Mouse (Mus musculus): ENCODE measurements at regions not wholly inside any gene's neighbourhood (a gene's known extent, or its start where the extent isn't known, plus 50 kb on each side); places are given as distances from the start of the nearest gene placed in this dataset.

DNA sequence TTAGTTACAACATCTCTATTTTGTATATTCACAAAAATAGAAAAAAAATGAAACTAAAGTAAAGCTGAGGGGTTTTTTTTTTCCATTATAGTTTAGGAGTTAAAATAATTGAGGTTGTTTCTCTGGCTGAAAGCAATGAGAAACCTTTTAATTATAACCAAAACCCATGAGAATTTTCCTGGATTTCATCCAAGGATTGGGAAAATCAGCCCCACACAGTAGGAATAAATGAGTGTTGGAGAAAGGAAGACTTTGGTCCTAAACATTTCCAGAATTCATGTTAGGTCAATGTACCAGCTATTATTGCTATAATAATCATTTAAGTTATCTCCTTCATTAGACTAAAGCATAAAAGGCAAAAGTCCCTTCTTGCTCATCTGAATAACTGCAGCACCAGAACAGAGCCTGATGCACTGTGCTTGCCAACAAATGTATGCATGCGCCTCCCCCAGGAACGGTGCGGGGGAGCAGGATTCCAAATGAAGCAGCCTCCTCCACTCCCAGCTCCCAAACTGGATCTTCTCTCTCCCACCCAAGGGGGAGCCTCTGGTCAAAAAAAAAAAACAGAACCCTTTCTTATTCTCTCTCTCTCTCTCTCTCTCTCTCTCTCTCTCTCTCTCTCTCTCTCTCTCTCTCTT lies 153.0 kb downstream of the Galc start:
- TF ChIP-seq CTCF (IDR thresholded peaks at IDR 0.05; ENCODE audit: low read depth): no peak
- no peak; the same call in 1 of the 2 replicates for ATAC-seq (ENCODE audit: insufficient read depth)
- Histone ChIP-seq H3K4me1 (ENCODE audit: insufficient read depth) (no peaks in the 10 kb centered on the region), H3K36me3 (ENCODE audit: insufficient read depth) (no peaks in the 10 kb centered on the region), H3K9me3 (ENCODE audit: low read depth, low read length) (no peaks in the 10 kb centered on the region), H3K27ac (ENCODE audit: low read depth) (no peak overlapping the region), H3K9ac (no peak overlapping the region), H3K27me3 (ENCODE audit: insufficient read depth, low read length) (no peaks in the 10 kb centered on the region), H3K4me2 (no peak overlapping the region), H3K4me3 (ENCODE audit: low read depth, low read length) (no peak overlapping the region)
- peak; percentile 57 for DNase-seq
- 31% methylated on average over 3 of the region's 3 CpGs for WGBS

- Histone ChIP-seq H3K36me3 (ENCODE audit: insufficient read depth) (no peaks in the 10 kb centered on the region), H3K27me3 (ENCODE audit: insufficient read depth, low read length) (no peaks in the 10 kb centered on the region), H3K9me3 (ENCODE audit: low read depth, low read length) (no peaks in the 10 kb centered on the region), H3K9ac (no peak overlapping the region), H3K27ac (ENCODE audit: low read depth) (no peak overlapping the region), H3K4me1 (ENCODE audit: insufficient read depth) (no peaks in the 10 kb centered on the region), H3K4me3 (ENCODE audit: low read depth, low read length) (no peak overlapping the region), H3K4me2 (no peak overlapping the region)
- ATAC-seq (ENCODE audit: insufficient read depth) (no peak), DNase-seq (no peak)
- TF ChIP-seq CTCF (IDR thresholded peaks at IDR 0.05; ENCODE audit: low read depth): no peak
Observed at GRCm38 (mm10) chr12:98105749-98106148, 153.5 kb downstream of the Galc start.

- H3K4me2 ChIP-seq: no peak overlapping the region
- no peak for TF ChIP-seq CTCF (IDR thresholded peaks at IDR 0.05; ENCODE audit: low read depth)
Observed at GRCm38 (mm10) chr12:98090171-98090570, 169.1 kb downstream of the Galc start.

DNA sequence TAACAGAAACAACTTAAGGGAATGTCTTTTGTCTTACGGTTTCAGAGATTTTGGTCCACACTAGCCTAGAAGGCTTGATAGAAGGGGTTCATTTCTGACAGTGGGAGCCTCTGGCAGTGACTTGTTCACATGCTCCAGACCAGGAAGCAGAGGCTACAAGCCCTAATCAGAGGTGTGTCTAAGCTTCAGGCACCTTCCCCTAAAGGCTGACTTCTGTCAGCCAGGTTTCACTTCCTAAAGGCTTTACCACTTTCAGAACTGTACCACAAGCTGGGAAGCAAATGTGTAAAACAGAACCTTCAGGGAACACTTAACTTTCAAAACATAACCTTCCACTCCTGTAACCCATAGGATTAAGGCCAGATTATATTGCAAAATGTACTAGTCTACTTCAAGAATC lies 180.9 kb downstream of the Galc start:
- H3K9ac ChIP-seq: no peak overlapping the region
- H3K27me3 ChIP-seq (ENCODE audit: insufficient read depth, low read length): no peaks in the 10 kb centered on the region
- no peak overlapping the region for H3K4me2 ChIP-seq
- no peak overlapping the region for H3K4me3 ChIP-seq (ENCODE audit: low read depth, low read length)
- H3K27ac ChIP-seq (ENCODE audit: low read depth): no peak overlapping the region
- 69% methylated on average over 1 of the region's 1 CpGs for WGBS
- ATAC-seq (ENCODE audit: insufficient read depth) (no peak), DNase-seq (no peak)
- no peaks in the 10 kb centered on the region for H3K9me3 ChIP-seq (ENCODE audit: low read depth, low read length)
- TF ChIP-seq CTCF (IDR thresholded peaks at IDR 0.05; ENCODE audit: low read depth): no peak
- H3K4me1 ChIP-seq (ENCODE audit: insufficient read depth): no peaks in the 10 kb centered on the region
- H3K36me3 ChIP-seq (ENCODE audit: insufficient read depth): no peaks in the 10 kb centered on the region

More at GRCm38 (mm10) chr12:98090171-98090570, 169.1 kb downstream of the Galc start:
- Histone ChIP-seq H3K9ac (no peak overlapping the region), H3K27ac (ENCODE audit: low read depth) (no peak overlapping the region), H3K36me3 (ENCODE audit: insufficient read depth) (no peaks in the 10 kb centered on the region), H3K9me3 (ENCODE audit: low read depth, low read length) (peaks cover 3% of the 10 kb centered on the region; the same call in 1 of the 2 replicates), H3K4me1 (ENCODE audit: insufficient read depth) (no peaks in the 10 kb centered on the region), H3K27me3 (ENCODE audit: insufficient read depth, low read length) (no peaks in the 10 kb centered on the region), H3K4me3 (ENCODE audit: low read depth, low read length) (no peak overlapping the region)
- WGBS: 61% methylated on average over 5 of the region's 5 CpGs
- DNase-seq (no peak), ATAC-seq (ENCODE audit: insufficient read depth) (no peak)

- WGBS: 74% methylated on average over 2 of the region's 2 CpGs
- no peaks in the 10 kb centered on the region for H3K9me3 ChIP-seq (ENCODE audit: low read depth, low read length)
- H3K27me3 ChIP-seq (ENCODE audit: insufficient read depth, low read length): no peaks in the 10 kb centered on the region
- no peak for TF ChIP-seq CTCF (IDR thresholded peaks at IDR 0.05; ENCODE audit: low read depth)
- ATAC-seq (ENCODE audit: insufficient read depth) (no peak), DNase-seq (no peak)
- H3K36me3 ChIP-seq (ENCODE audit: insufficient read depth): no peaks in the 10 kb centered on the region
- H3K27ac ChIP-seq (ENCODE audit: low read depth): no peak overlapping the region
- no peak overlapping the region for H3K4me2 ChIP-seq
- no peaks in the 10 kb centered on the region for H3K4me1 ChIP-seq (ENCODE audit: insufficient read depth)
- no peak overlapping the region for H3K9ac ChIP-seq
- no peak overlapping the region for H3K4me3 ChIP-seq (ENCODE audit: low read depth, low read length)
Observed at GRCm38 (mm10) chr12:98075580-98075979, 183.7 kb downstream of the Galc start.

GRCm38 (mm10) chr12:98069110-98069509 lies 190.1 kb downstream of the Galc start:
- Histone ChIP-seq H3K9ac (no peak overlapping the region), H3K36me3 (ENCODE audit: insufficient read depth) (no peaks in the 10 kb centered on the region), H3K4me1 (ENCODE audit: insufficient read depth) (no peaks in the 10 kb centered on the region), H3K27ac (ENCODE audit: low read depth) (peak overlapping the region; percentile 9; the same call in 1 of the 2 replicates), H3K27me3 (ENCODE audit: insufficient read depth, low read length) (no peaks in the 10 kb centered on the region), H3K4me2 (no peak overlapping the region), H3K4me3 (ENCODE audit: low read depth, low read length) (no peak overlapping the region), H3K9me3 (ENCODE audit: low read depth, low read length) (no peaks in the 10 kb centered on the region)
- peak; percentile 43 for DNase-seq
- 28% methylated on average over 2 of the region's 2 CpGs for WGBS
- ATAC-seq (ENCODE audit: insufficient read depth): peak; percentile 92
- TF ChIP-seq CTCF (IDR thresholded peaks at IDR 0.05; ENCODE audit: low read depth): no peak

GRCm38 (mm10) chr12:98059419-98060180 lies 199.7 kb downstream of the Galc start:
- DNase-seq: no peak
- H3K9me3 ChIP-seq (ENCODE audit: low read depth, low read length): no peaks in the 10 kb centered on the region
- no peak overlapping the region for H3K27ac ChIP-seq (ENCODE audit: low read depth)
- no peaks in the 10 kb centered on the region for H3K36me3 ChIP-seq (ENCODE audit: insufficient read depth)
- no peak overlapping the region for H3K4me3 ChIP-seq (ENCODE audit: low read depth, low read length)
- no peak for ATAC-seq (ENCODE audit: insufficient read depth)
- no peak overlapping the region for H3K9ac ChIP-seq
- H3K4me2 ChIP-seq: no peak overlapping the region
- no peaks in the 10 kb centered on the region for H3K4me1 ChIP-seq (ENCODE audit: insufficient read depth)
- WGBS: 79% methylated on average over 7 of the region's 7 CpGs
- no peak for TF ChIP-seq CTCF (IDR thresholded peaks at IDR 0.05; ENCODE audit: low read depth)
- no peaks in the 10 kb centered on the region for H3K27me3 ChIP-seq (ENCODE audit: insufficient read depth, low read length)

Data from lung, embryonic 14.5 days (tissue).